Mouse (Mus musculus): ENCODE data around the gene Pidd1.
A peak's percentile ranks its signal among the peaks of the same experiment; 100 is the strongest.

The Pidd1 gene

DNA sequence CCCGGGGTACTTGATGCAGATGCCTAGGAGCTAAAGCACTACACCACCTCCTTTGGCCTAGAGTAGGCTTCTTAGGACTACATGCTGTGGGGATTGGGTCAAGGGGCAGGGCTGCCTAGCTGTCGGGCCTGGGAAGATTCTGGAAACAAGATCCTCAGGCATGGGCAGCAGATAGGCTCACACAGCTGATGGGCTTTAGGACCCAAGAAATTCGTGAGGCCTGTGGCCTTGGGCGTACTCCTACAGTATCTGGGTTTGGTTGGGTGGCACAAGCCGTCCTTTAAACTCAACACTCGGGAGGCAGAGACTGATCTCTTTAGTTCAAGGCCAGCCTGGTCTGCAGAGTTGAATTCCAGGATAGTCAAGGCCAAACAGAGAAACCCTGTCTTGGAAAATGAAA is 28.4 kb upstream of the Pidd1 start:
- no peak for DNase-seq

GRCm38 (mm10) chr7:141471236-141471635 is 27.4 kb upstream of the Pidd1 start:
- peak in 1 of 2 experiments; percentile 36 for DNase-seq

DNA sequence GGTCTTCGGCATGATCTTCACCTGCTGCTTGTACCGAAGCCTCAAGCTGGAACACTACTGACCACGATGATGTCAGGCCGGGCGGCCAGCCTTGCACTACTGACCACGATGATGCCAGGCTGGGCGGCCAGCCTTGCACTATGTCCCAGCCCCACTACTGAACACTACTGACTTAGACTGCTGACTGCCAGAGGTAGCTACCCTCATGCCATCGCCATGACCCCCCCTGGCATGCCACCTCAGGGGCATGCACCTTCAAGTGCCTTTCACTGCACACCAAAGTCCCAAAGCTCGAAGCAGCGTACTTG is 26.8 kb upstream of the Pidd1 start:
- peak in 1 of 2 experiments; percentile 41 for DNase-seq

GRCm38 (mm10) chr7:141469901-141470636 is 26.2 kb upstream of the Pidd1 start:
- DNase-seq, result peak in 1 of 2 experiments; percentile 58

DNA sequence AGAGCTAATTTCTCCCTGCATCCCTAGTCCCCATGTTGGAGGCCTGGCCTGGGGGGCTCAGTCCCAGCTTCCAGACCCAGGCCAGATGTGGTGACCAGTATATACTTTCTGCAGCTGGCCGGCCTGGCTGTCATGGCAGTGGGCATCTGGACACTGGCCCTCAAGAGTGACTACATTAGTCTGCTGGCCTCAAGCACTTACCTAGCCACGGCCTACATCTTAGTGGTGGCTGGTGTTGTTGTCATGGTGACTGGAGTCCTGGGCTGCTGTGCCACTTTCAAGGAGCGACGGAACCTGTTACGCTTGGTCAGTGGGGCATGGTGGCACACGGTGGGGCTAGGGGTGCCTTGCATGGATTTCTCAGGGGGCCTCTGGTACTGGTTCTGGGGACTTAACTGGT is 25.5 kb upstream of the Pidd1 start:
- DNase-seq, result peak in 1 of 2 experiments; percentile 68

DNA sequence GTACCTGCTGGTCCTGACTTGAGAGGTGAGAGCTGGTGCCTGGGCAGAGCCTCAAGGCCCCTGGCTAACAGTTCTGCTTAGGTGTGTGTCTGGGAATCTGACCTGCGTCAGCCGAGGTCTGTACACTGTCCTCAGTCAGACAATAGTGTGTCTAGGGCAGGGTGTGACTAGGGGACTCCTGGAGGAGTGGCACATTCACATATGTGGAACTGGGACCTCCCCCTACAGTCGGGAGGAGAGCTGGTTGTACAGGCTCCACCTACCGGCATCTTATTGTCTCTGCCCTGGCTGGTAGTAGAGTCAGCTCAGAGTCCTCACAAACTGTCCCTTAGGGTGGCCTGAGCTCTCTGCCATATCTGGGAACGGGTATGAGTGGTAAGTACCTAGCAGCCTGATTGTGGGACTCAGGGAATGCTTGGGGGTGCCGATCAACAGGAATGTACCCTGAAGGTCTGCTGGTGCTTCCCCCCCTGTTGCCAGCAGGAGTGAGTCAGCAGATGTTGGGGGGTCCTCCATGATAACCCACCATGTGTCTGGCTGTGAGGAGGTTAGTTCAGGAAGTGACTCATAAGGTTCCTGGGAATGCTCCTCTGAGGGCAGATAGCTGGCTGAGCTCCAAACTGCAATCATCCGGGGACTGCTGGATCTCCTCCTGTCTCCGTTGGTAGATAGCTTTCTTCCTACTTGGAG is 24.8 kb upstream of the Pidd1 start:
- peak; percentile 78 to 87 for DNase-seq

DNA sequence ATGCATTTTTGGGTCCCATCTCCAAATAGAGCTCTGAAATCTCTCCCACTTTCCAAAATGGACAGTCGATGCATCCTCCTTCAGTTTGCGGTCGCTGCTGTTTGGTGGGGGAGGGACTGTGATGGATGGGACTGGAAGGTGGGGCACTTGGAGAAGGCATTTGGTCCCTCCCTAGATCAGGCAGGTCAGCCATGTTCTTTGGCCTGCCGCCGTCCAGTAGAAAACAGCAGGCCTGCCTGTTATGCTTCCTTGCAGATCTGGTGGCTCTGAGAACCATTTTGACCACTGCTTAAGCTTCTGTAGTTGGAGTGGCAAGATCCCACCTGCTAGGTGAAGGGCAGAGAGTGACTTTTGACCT is 24.3 kb upstream of the Pidd1 start:
- DNase-seq, result peak in 1 of 2 experiments; percentile 72

DNA sequence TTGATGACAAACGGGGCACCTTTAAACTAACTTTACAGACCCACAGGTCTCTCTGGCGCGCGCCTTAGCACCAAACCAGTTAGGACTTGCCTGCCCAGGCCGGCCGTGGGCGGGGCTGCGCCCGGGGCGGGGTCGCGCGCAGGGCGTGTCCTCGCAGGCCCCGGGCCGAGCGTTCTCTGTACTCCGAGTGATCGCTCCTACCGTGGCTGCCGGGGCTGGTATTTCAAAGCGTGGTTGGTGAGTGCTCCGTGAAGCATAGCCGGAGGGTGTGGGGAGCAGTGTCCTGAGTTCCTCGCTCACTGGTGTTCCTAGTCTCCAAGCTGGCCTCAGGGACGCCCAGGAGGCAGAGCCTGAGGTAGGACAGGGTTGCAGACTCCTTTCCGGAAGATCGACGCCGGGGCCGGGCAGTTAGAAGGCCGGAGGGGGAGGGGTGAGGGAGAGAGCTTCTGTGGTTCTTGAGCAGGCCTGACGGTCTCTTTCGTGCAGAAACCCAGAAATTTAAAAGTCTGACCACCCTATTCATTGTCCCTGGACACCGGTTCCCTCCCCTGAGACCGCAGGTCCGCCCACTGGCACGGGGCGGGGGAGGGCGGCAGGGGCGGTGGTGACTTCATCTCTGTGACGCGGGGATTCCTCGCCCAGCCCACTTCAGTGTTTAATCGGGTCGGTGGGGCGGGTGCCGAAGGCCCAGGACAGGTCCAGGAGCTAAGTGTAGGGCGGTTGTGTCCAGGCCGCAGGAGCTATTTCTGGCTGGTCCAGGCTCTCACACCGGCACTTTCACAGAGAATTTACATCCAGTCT is 23.6 kb upstream of the Pidd1 start, which contains the start of gene Cd151:
Gene Cd151 (plus strand): TSS at position 163 of the 801 bp plus-strand sequence.
- DNase-seq, result peak; percentile 91 to 96

DNA sequence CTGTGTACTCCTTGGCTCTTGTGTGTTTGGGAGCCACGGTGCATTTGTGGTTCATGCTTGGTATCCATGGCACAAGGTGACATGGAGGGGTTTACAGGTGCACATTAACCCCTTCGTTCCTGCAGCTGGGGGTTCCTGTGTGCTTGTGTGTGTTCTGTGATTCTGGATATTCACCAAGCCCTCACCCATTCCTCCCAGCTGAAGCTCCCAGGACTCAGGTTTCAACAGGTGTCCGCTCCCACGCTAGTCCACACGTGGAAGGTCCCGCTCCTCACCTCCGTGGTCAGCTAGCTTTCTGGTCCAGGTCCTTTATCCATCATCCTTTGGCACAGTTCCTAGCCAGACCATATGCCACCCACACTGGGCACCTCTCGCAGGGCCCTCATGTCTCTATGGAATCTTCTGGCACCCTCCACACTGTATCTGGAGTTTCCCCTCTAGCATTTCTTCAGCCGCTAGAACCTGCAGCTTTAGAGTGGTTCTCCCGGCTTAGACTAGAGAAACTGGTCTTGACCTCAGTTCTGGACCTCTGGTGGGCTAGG is 22.9 kb upstream of the Pidd1 start:
- DNase-seq, result peak in 1 of 2 experiments; percentile 44

GRCm38 (mm10) chr7:141466045-141466394 is 22.2 kb upstream of the Pidd1 start:
- DNase-seq, result peak in 1 of 2 experiments; percentile 58

- DNase-seq, result peak in 1 of 2 experiments; percentile 59
Observed at GRCm38 (mm10) chr7:141465388-141466044, 21.7 kb upstream of the Pidd1 start.

DNA sequence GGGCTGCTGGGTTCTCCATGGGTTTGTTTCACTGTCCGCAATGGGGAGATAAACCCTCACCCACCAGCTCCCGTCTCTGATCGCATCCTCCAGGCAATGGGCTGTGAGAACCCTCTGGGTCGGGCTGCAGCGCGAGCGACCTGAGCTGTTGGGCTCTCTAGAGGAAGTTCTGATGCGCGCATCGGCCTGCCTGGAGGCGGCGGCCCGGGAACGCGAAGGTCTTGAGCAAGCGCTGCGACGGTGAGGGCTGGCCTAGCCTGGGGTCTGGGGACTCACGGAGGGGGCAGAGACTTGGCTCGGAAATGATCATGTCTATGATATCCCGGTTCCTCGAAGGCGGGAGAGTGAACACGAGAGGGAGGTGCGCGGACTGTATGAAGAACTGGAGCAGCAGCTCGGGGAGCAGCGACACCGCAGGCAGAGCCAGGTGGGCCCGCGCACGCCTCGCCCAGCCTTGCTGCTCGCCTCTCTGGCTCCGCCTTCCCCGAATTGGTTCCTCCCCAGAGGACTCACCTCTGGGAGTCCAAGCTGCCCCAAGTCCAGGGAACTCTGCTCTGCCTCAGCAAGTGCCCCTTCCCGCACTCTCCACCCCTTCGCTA is 20.9 kb upstream of the Pidd1 start:
- peak; percentile 68 to 81 for DNase-seq

DNA sequence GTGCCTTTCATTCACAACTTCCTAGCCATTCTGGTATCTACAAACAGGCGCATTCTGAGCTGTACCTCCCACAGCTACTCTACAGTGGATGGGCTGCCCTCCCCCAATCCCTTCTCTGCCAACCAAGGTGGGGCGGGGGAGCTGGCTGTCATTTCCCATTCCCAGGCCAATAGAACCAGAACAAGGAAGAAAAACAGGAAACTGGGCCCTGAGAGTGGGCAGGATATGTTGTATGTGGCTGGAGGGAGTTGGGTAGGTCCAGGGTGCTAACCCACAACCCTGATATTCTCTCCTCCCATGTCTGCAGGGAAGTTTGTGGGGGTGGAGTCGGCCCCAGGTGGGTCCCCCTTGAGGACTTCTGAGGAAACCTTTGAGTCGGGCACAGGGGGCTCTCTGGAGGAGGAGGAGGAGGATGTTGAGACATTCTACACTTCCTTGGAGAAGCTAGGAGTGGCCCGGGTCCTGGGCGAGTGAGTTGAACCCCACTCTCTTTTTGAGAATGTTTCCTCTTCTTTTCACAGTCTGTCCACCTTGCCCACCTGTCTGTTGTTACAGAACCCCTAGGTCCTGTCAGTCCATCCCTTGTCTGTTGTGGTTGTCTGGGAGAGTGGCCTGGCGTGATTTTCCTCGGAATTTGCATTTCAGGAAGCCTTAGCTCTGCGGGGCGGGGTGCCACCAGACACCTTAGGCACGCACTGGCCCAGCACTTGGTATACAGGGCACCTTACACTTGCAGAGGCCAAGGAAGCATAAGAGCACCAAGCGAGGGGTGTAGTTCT is 20.2 kb upstream of the Pidd1 start:
- DNase-seq, result peak; percentile 76 to 87

DNA sequence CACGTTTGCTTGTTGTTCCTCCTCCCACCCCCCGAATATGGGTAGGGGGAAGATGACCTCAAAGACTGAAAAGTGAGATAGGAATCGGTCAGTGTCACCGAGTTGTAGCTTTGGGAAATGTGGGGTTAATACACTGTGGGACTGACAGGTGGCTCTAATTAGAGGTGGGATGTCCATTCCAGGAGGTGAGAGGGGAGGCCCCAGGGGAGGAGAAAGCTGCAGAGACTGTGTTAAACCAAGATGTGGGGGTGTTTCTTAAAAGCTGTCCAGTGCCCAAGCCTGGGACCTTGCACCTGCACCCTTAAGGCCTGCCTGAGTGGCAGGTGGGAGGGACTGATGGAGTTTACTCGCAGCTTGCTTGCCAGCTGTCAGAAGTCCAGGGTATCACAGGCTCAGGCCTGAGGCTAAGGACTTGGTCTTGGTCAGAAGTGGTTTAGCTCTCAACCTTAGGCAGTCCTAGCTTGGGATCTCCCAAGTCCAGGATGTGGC is 18.6 kb upstream of the Pidd1 start:
- peak; percentile 74 to 89 for DNase-seq

- DNase-seq, result peak; percentile 41 to 74
Observed at GRCm38 (mm10) chr7:141461521-141462332, 17.9 kb upstream of the Pidd1 start.

DNA sequence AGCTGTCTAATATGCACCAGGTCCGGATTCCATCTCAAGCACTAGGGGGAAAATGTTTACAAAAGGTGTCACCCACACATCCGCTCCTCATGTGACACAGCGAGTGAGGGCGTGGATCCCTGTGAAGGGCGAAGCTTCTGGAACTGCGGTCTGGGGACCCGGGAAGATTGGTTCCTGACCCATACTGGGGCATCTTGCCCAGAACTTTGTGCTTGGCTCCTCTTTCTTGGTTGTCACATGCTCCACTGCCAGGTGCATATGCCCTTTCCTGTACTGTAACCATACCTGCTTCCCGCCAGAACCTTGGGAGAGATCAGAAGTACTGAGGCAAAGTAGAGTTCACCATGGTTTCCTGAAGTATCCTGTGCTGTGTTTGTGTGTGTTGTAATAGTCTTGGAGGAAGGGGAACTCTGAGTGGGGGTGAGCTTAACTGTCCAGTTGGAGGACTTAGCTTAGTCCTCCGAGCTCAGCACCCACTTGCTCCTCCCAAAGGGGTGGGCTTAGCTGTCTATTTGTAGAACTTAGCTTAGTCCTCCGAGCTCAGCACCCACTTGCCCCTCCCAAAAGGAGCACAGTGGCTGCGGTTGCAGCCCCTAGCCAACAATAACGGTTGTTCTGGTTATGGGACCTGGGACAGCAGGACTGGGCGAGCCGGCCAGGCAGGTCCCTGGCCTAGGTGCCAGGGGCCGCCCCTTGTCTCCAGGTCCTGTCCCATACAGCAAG is 16.7 kb upstream of the Pidd1 start, which contains the start of gene Cracr2b:
Gene Cracr2b (plus strand): TSS at position 704 of the 723 bp plus-strand sequence.
- DNase-seq, result no peak

GRCm38 (mm10) chr7:141460001-141460390 is 16.2 kb upstream of the Pidd1 start:
- no peak for DNase-seq

GRCm38 (mm10) chr7:141459301-141459711 is 15.5 kb upstream of the Pidd1 start:
- DNase-seq, result peak in 1 of 2 experiments; percentile 60

DNA sequence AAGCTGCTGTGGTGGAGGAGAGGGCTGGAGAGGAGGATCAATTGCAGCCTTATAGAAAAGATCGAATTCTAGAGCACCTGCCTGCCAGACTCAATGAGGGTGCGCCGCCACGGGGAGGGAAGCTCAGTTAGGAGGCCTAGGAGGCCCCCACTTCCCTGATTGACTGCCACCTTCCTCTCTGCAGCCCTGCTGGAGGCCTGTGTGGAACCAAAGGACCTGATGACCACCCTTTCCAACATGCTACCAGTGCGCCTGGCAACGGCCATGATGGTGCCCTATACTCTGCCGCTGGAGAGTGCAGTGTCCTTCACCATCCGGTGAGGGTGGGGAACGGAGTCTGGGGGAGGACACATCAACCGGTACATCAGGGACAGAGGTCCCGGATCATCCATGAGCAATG is 14.8 kb upstream of the Pidd1 start:
- no peak for DNase-seq
